Mouse (Mus musculus) adrenal gland, postnatal 25 days (tissue): ENCODE data around the gene Bbs9. TPM values are rescaled to one million over a fixed set of nuclear protein-coding genes. Genes with fewer than 3 reads are reported as not detected.
A peak's percentile ranks its signal among the peaks of the same experiment; 100 is the strongest.

ENCODE experiments used
- DNase-seq: peaks from one replicate; pipeline ENCODE4 v3.0.0; 2021; ENCODE audit warnings: mixed read lengths
- total RNA-seq: library from RNA; stranded (reverse); gene quantifications from 2 replicates; pipeline ENCODE4 v1.2.3, GENCODE M21; 2021

The Bbs9 gene
- total RNA-seq, 1 experiment from 2014 or later = 15.3 TPM

DNA sequence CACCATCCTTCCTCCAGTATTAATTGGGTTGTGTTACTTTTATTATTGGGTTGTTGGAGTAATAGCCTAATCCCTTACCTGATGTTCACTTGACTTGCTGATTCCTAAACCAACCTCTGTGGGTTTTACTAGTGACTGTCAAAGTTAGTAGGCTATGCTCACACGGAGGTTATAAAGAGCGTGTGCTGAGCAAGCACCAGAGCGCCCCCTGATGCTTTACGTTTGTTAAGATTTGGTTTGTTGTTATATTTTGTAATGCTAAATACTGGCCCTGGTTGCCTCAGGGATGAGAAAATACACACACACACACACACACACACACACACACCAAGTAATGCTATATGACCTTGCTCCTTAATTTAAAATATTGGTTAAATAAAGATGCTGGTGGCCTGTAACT lies 219.9 kb downstream of the Bbs9 start:
- DNase-seq = no peak

DNA sequence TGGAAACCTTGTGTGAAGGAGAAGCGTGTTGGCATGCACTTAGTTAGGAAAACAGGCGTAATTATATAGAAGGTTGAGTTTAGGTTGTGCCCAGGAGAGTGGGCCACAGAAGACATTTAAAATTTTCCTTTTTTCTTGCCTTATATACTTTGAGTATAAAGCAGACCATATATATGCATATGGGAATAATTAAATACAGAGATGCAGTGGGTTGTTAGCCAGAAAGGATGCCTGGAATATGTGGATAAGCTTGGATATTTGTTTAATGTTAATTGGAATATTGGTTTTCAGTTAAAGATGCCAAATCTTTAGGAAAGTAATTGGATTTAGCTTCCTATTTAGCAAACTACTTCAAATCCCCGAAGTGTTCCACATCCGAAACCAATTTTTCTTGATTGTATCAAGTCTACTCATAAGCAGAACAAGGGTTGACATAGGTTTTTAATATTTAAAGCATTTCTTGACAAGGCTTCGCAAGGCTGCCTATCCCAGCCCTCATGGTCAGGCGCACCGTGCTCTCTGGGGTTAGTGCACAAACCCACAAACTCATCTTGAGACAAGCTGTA lies 221.4 kb downstream of the Bbs9 start:
- no peak for DNase-seq

DNA sequence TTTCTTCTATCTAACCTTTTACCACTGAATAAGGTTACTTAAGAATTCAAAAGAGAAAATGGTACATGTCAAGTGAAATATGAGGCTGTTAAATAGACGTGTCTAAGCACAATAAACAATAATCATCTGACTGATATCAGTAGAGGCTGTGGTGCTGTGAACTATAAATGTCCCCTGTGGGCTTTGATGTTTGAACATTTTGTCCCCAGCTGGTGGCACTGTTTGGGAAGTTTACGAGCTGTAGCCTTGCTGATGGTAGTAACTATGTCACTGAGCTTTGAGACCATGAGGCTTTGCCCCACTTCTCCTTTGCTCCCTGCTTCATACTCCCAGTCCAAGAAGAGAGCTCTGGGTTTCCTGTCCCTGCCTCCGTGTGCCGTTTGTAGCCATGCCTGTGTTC lies 222.3 kb downstream of the Bbs9 start:
- DNase-seq = no peak

DNA sequence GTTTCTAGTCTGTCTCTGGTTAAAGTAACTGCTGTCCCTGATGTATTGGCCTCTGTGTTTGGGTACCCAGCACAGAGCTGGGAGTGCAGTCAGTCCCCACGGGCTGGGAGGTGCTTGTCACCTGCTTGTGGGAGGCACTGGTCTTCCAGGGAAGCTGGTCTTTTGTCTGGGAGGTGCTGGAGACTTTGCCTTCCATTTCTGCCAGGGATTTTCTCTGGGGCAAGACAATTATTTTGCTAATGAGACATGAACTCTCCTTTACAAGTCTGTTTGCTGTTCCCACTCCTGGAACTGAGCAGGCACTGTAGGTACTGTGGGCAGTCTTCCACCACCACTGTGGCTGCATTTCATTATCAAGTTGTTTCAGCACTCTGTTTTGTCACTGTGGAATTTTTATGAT lies 223.0 kb downstream of the Bbs9 start:
- DNase-seq = no peak

DNA sequence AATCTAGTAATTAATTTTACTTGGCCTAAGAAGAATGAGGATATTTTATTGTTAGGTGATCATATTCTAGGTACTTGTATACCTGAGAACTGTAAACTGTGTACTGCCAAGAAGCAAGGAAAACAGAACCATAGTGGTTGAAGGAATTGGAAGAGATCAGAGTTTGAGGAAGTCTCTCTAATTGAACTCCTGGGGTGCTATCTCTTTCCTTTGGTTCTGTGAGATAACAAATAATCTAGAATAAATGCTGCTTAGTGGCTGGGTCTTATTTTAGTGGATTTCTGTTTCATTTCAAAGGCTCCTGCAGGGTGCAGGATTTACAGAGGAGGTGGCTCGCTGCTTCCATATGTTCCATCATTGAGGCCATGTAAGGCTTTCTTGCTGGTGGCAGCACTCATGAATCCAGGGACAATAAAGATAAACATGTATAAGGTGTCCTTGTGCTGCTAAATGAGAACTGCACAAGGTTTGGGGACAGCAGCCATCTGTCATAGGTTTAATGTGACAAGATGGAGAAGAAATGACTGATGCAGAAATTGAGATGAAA lies 226.6 kb downstream of the Bbs9 start:
- DNase-seq = no peak

DNA sequence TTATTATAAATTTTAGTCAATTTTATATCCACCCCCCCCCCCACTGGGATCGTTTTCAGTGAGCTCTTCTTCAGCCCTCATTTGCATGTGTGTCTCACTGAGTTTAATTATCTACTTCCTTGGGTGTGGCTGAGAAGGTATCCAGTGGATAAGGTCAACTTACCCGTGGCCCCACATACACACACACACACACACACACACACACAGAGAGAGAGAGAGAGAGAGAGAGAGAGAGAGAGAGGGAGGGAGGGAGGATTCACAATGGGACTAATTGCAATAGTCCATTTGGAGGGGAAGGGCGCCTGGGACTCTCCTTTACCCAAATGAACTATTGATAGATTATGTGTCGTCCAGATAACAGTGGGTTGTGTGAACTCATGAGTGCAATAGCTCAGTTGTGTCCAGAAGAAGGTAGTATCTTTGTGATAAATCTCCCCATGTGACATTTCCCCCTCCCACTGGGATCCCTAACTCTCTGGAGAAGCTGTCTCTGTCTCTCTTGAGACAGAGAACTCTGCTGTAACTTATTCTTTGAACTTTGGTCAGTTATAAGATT lies 227.4 kb downstream of the Bbs9 start:
- no peak for DNase-seq

DNA sequence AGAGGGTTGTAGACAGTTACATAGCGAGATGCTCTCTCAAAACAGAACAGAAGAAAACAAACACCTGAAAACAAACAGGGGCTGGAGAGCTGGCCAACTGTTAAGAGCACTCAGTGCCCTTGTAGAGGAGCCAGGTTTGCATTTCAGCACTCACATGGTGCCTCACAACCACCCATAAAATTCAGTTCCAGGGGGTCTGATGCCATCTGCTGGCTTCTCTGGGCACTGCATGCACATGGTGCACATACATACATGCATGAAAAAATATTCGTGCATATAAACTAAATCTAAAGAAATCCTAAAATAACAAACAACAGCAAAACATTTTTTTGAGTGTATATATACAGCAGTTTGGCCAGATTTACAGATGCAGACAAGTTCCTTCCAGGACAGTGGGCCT lies 228.0 kb downstream of the Bbs9 start:
- DNase-seq = no peak

DNA sequence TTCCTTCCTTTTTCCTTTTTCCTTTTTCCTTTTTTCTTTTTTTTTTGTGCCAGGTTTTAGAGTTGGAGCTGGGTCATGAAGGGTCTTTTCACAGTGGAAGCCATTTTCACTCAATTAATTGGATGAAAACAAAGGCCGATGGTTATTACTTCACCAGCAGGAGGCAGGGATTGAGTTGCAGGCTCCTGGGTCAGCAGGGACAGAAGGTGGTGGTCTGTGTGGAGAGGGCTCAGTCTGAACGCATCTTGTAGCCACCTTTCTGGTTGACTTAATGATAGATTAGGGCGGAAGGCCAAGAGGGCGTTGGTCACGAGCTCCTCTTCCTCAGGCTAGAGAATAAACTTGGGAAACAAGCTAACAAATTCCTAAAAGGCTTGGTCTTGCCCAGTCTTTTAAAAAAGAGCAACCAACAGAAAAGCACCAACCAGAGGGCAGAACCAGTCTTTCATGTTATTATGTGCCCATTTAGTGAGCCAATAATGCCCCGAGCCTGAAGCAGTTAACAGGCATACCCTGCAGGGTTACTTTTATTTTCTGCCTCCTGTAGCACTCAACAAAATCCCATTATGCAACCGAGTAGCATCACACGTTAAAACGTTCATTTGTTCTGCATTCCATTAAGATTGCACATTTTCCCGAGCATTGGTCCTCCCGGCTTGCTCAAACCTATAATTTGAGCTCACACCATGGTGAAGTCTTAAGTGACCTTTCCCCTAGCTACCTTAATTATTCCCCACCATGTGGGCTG lies 231.8 kb downstream of the Bbs9 start:
- DNase-seq = no peak

DNA sequence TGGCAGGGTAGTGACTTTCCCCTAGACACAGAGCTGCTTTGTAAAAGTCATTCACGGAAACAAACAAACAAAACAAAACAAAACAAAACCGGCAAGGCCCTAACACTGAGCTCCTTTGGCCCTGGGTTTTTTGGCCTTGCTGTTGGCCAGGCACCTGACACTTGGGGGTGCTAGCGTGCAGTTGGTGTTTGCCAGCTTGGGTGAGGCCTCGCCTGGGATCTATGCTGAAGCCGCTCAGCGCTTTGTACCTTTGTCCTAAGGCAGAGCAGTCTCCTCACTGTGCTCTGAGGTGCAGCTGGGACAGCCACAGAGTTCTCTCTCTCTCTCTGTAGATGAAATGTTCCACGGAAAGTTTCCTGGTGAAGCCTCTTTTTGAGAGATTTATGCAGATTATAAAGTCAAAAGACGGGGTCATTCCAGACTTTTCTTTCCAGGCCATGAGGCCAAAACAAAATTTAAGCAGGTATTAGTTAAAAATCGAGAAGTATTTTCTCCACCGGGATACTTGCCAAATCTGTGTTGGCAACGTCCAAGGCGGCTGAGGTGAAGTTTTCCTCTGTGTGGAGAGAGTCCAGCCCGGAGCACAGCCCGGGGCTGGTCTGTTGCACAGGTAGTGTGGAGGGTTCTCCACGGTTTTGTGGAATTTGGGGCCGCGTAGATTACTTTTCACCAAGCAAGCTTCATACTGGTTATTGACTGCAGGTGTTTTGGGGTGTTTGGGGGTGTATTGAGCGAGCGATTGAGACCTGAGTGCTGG lies 233.6 kb downstream of the Bbs9 start:
- peak; percentile 76 for DNase-seq

DNA sequence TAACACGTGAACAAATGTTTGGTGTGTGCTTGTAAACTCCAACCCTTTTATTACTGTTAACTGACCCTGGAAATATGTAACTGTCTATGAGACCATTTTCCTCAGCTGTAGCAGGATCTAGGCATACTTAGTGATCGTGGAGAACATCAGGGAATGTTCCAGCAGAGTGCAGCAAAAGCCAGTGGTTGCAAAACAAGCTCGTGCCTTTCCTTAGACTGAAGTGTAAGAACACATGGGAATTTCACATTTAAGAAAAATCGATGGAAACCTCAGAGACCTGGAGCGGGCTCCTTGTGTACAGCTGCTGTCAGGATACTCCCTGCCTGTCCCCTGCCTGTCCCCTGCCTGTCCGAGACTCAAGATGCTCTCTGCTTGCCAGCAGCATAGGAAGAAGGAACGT lies 234.5 kb downstream of the Bbs9 start:
- DNase-seq = no peak

DNA sequence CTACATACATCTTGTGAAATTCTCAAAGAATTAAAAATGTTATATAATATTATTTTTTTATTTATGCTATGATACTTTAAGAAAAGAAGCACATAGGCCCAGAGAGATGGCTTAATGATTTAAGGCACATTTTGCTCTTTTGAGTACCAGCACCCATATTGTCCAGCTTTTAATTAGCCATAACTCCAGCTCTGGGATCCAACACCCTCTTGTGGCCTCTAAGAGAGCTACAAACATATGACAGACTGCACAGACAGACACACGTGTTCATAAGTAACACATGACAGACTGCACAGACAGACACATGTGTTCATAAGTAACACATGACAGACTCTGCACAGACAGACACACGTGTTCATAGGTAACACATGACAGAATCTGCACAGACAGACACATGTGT lies 235.8 kb downstream of the Bbs9 start:
- DNase-seq = no peak

DNA sequence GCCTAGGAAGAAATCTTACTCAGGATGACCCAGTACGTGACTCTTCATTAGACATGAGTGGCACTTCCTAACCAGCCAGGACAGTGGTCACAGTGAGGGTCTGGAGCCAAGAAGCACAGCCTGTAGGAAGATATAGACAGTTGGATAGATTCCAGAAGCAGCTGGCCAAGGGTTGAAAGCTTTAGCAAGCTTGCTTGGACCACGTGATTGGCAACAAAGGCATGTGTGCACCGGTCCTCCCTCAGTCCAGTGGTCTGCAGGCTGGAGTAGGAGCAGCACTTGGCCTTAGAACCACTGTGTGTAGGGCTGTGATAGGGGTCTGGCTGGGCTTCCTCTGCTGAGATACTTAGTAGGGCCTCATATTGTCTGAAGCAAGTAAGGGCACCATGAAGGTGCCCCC lies 237.2 kb downstream of the Bbs9 start:
- no peak for DNase-seq

DNA sequence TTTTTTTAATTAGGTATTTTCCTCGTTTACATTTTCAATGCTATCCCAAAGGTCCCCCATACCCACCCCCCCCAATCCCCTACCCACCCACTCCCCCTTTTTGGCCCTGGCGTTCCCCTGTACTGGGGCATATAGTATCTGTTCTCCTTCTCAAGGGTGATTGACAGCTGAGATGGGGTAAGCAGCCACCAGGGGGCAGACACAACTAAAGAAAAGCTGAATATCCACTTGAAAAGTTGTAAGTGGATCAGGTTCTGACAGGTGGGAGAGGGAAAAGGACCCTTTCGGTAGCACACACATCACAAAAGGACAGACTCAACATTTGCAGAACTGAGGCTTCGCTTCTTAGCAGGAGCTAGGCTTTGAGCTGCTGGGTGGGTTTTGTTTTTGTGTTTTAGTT lies 237.8 kb downstream of the Bbs9 start:
- DNase-seq = peak; percentile 52

DNA sequence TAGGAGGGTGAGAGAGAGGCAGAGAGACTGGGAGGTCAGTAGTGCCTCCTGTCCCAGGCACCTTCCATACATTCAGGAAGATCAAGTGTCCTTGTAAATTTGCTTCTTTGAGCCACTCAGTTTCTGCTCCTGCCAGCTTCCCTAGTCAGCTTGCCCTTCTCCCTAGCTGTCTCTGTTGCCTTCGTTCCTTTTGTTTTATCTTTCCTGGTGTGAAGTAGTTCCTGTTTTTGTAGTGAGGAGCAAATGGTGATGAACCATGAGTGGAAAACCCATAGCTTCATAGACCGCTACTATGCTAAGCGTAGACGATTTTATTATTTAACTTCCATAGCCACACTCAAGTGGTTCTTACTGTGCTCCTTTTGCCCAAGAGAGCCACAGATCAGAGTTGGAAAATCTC lies 242.1 kb downstream of the Bbs9 start:
- no peak for DNase-seq

DNA sequence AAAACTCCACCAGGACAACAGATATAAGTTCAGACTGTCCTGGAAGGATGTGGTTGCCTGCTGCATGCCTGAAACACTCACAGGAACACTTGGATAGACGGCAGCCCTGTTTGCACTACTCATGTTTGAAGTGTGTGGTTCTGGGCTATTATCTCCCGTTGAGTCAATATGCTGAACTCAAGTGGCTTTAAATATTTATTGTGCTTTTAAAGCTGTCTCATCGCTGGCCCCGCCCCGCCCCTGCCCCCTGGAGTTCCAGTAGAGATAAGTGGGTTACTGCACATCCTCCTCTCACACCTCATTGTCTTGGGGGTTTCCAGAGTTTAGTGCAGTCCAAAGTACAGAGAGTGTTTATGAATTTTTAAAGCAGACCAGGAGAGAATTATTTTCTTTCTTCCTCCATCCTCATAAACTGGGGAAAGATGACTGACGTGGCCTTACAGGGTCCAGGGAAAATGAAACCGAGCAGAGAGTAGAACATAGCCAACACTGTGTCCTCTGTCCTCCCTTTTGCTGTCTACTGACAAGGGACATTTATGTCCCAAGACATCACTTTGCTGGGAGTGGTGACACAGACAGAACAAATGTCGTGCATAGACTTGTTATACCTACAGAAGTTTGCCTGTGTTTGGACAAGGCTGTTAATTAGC lies 242.8 kb downstream of the Bbs9 start:
- DNase-seq = no peak

DNA sequence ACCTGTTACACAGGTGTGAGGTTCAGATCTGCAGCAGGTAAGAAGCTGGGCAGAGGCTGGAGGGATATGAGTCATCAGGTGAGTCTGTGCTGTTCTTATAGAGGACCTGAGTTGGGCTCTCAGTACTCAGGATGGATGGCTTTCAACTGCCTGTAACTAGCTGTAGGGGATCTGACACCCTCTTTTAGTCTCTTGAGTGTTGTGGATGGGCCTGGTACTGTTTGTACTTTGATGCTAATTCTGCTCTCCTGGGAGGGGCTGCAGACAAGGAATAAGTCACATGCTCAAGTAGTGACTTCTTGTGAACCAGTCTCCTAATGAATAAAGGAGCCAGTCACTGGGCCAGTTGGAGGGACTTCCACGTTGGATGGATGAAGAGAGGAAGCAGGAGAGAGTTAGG lies 257.1 kb downstream of the Bbs9 start:
- DNase-seq = no peak

DNA sequence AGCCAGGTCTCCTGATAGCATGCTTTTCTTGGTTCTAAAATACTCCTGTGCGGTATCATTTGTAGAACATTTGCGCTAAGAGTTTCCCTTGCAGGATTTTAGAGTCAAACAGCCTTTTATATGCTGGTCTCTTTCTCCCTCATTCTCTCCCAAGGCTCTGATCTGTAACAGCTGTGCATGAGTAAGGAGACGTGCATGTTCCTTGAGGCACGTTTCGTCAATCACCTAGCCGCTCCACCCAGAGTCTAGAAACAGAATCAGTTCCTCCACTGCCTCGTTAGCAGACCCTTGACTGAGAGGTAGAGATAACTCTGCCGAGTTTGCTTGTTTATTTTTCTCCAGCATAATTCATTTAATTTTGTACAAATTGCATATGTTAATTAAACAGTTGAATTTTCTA lies 259.4 kb downstream of the Bbs9 start:
- DNase-seq = no peak

DNA sequence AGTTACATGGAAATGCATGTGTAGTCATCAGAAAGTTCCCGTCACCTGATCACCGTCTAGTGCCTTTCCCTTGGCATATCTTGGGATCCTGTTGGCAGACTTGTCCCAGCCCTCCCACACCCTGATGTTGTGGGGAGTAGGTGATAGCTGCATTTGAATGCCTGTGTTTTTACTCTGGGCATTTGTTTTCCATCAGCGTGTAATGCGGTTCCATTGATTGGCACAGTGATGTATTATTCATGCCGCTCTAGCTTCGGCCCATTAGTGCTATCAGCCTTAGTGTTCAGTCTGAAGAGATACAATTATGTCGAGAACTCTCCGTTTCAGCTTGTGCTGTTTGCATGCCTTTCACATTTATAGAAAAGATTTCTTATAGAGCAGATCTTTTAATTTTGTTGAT lies 259.9 kb downstream of the Bbs9 start:
- DNase-seq = no peak

DNA sequence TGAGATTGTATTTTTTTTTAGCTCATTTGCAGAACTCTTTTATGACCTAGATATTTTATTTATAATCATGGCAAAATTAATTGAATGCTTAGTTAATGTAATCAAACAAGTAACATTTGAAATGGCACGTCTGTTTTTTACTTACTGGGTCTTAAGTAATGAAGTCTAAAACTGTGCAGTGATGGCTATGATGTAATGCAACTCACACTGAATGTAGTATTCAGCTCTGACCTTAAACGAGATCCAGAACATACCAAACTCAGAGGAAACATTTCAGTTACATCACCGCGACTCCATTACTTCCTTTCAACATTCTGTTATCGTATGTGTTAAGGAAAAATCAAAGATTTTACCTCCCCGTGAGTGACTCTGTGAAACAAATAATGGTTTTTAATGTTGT lies 262.4 kb downstream of the Bbs9 start:
- no peak for DNase-seq

DNA sequence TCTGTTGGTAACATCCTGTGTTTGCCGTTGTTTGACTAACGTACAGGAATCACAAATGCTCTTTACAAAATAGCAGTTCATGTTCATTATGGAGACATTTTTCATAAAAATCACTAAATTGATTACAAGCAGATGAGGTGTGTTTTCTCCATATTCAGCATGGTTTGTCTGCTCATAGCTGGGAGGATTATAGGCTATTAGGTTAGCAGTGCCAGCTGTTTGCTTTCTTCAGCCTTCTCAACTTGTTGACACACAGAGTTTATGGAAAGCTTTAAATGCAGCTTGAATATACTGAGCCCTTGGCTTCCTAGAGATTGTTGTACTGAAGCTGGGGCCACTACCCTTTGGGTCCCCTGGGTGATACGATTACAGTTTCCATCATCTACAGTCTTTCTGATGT lies 263.3 kb downstream of the Bbs9 start:
- DNase-seq = no peak

DNA sequence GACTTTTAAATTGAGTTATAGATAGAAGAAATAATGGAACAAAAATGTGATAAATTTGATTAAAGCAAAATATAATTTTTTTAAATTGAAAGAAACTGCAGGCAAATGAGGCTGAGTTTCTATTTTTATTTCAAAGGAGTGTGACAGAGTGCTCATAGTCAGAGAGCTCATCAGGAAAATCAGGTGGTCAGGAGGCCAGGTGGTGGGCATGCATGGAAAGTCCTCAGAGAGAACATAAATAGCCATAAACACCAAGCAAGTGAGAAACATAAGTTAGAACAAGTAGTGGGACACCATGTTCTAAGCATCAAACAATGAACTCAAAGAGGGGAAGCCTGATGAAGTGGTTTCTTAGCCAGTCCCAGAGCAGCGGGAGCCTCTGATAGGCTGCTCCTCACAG lies 266.5 kb downstream of the Bbs9 start:
- DNase-seq = no peak

DNA sequence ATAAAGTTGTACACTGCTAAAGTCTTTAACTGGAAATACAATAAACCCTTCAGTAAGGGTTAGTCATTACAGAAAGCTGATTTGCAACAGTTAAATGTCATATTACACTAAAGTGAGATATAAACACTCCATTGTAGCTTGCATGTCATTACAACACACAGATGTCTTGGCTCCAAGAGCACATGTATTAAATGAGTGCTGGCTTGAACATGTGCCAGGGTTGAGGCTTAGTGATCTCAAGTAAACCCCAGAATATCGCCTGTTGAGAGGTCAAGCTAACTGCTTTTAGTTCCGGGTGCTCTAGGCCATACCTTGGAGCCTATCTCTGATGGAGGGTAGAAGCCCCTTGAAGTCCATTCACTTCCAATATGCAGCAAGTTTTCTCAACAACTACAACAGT lies 273.1 kb downstream of the Bbs9 start:
- DNase-seq = peak; percentile 6
